Comparison of ENCODE assay signal across 10 mouse cellular contexts in genomic region chr7:124782816-124783215, GRCm38 (mm10).
DNase-seq lines count a peak whose midpoint lies in the region; ATAC-seq and TF ChIP-seq lines count a peak whose summit lies in the region.
"Had no signal": no experiment of that assay in that cellular context is flagged by ENCODE, and none has a peak within 500 bp of the region (broad histone marks: within the 10 kb centered on the region; RNA-seq: fewer than 3 reads in every experiment).

No protein-coding gene starts in this region.

- peak; percentile 29; the same call in 1 of the 2 replicates for TF ChIP-seq CTCF in liver, adult 2 months (IDR thresholded peaks at IDR 0.05; ENCODE audit: low read depth, low read length)

- no peak overlapping the region for H3K4me3 ChIP-seq in forebrain, embryonic 14.5 days (ENCODE audit: low read depth, low read length)
- no peak overlapping the region for H3K4me3 ChIP-seq in forebrain, embryonic 15.5 days
- H3K4me3 ChIP-seq in liver, adult 2 months (ENCODE audit: insufficient read depth, low read depth, low read length): no peak overlapping the region
- no peak overlapping the region for H3K4me3 ChIP-seq in liver, embryonic 11.5 days (ENCODE audit: low read depth, low read length)
- H3K4me3 ChIP-seq: hindbrain, embryonic 15.5 days had no signal

- no peaks in the 10 kb centered on the region for H3K79me2 ChIP-seq in liver, adult 2 months (ENCODE audit: control insufficient read depth, insufficient read depth, low read length)

- no peak overlapping the region for H3K27ac ChIP-seq in forebrain, embryonic 14.5 days (ENCODE audit: low read depth, low read length)
- H3K27ac ChIP-seq in forebrain, embryonic 15.5 days (replicated peaks): no peak overlapping the region
- H3K27ac ChIP-seq in liver, adult 2 months (replicated peaks; ENCODE audit: insufficient read depth, low read depth, low read length): no peak overlapping the region
- H3K27ac ChIP-seq in liver, embryonic 11.5 days (ENCODE audit: low read depth, low read length): no peak overlapping the region
- H3K27ac ChIP-seq: hindbrain, embryonic 15.5 days; macrophage had no signal

- no peaks in the 10 kb centered on the region for H3K4me1 ChIP-seq in forebrain, embryonic 14.5 days (ENCODE audit: control insufficient read depth, insufficient read depth, low read length)
- H3K4me1 ChIP-seq in forebrain, embryonic 15.5 days: no peaks in the 10 kb centered on the region; the same call in 1 of the 2 replicates
- H3K4me1 ChIP-seq in liver, adult 2 months (ENCODE audit: control insufficient read depth, insufficient read depth, low read length): no peaks in the 10 kb centered on the region
- no peaks in the 10 kb centered on the region for H3K4me1 ChIP-seq in liver, embryonic 11.5 days (replicated peaks; ENCODE audit: control insufficient read depth, insufficient read depth, low read length)
- H3K4me1 ChIP-seq: hindbrain, embryonic 15.5 days had no signal

- WGBS in forebrain, embryonic 14.5 days: 54% methylated on average over 4 of the region's 4 CpGs
- WGBS in forebrain, embryonic 15.5 days: 49% methylated on average over 4 of the region's 4 CpGs
- 43% methylated on average over 4 of the region's 4 CpGs for WGBS in liver, adult 2 months
- WGBS in liver, embryonic 11.5 days: 53% methylated on average over 4 of the region's 4 CpGs

- DNase-seq in forebrain, embryonic 14.5 days (ENCODE audit: low spot score): peak; percentile 62
- peak; percentile 7 for DNase-seq in liver, adult 2 months (ENCODE audit: extremely low read depth, low read depth, low spot score)
- no peak for DNase-seq in liver, embryonic 11.5 days (ENCODE audit: low spot score)
- peak; percentile 59 for DNase-seq in embryo, embryonic 10.5 days (ENCODE audit: low spot score)
- DNase-seq in lung, postnatal 14 days: peak; percentile 22
- DNase-seq in urinary bladder, postnatal 4 days (ENCODE audit: low spot score in 2 of 2): no peak
- DNase-seq in adrenal gland, adult 2 months: no peak

- no peak overlapping the region for H3K9ac ChIP-seq in forebrain, embryonic 14.5 days (ENCODE audit: low read length)
- no peak overlapping the region for H3K9ac ChIP-seq in forebrain, embryonic 15.5 days (replicated peaks)
- no peak overlapping the region for H3K9ac ChIP-seq in liver, adult 2 months (ENCODE audit: low read depth, low read length)
- no peak overlapping the region for H3K9ac ChIP-seq in liver, embryonic 11.5 days (ENCODE audit: low read depth, low read length)
- H3K9ac ChIP-seq: hindbrain, embryonic 15.5 days had no signal

- no peaks in the 10 kb centered on the region for H3K27me3 ChIP-seq in forebrain, embryonic 14.5 days (replicated peaks; ENCODE audit: control insufficient read depth, insufficient read depth, low read length)
- H3K27me3 ChIP-seq in forebrain, embryonic 15.5 days: no peaks in the 10 kb centered on the region
- H3K27me3 ChIP-seq in liver, adult 2 months (ENCODE audit: control insufficient read depth, insufficient read depth, low read length): no peaks in the 10 kb centered on the region
- no peaks in the 10 kb centered on the region for H3K27me3 ChIP-seq in liver, embryonic 11.5 days (replicated peaks; ENCODE audit: control insufficient read depth, insufficient read depth, low read length)
- H3K27me3 ChIP-seq: hindbrain, embryonic 15.5 days had no signal

- no peak overlapping the region for H3K4me2 ChIP-seq in forebrain, embryonic 14.5 days (ENCODE audit: low read length)
- H3K4me2 ChIP-seq in forebrain, embryonic 15.5 days (replicated peaks): no peak overlapping the region
- no peak overlapping the region for H3K4me2 ChIP-seq in liver, embryonic 11.5 days
- H3K4me2 ChIP-seq: hindbrain, embryonic 15.5 days had no signal

- TF ChIP-seq POLR2A in liver, adult 2 months (IDR thresholded peaks at IDR 0.05; ENCODE audit: extremely low read depth, insufficient read depth, low read length): no peak

- no peaks in the 10 kb centered on the region for H3K9me3 ChIP-seq in forebrain, embryonic 14.5 days (replicated peaks; ENCODE audit: control insufficient read depth, low read length)
- no peaks in the 10 kb centered on the region for H3K9me3 ChIP-seq in forebrain, embryonic 15.5 days
- H3K9me3 ChIP-seq in liver, embryonic 11.5 days (ENCODE audit: control insufficient read depth, low read length): no peaks in the 10 kb centered on the region
- H3K9me3 ChIP-seq: hindbrain, embryonic 15.5 days had no signal

- no peak for ATAC-seq in forebrain, embryonic 14.5 days
- ATAC-seq in forebrain, embryonic 15.5 days (replicated peaks): no peak; the same call in 1 of the 2 replicates
- no peak for ATAC-seq in liver, embryonic 11.5 days (replicated peaks; ENCODE audit: low FRiP score)

- H3K36me3 ChIP-seq in forebrain, embryonic 14.5 days (ENCODE audit: control insufficient read depth, insufficient read depth, low read length): no peaks in the 10 kb centered on the region
- H3K36me3 ChIP-seq in forebrain, embryonic 15.5 days: no peaks in the 10 kb centered on the region
- no peaks in the 10 kb centered on the region for H3K36me3 ChIP-seq in liver, adult 2 months (ENCODE audit: control insufficient read depth, insufficient read depth, low read length)
- no peaks in the 10 kb centered on the region for H3K36me3 ChIP-seq in liver, embryonic 11.5 days (ENCODE audit: control insufficient read depth, insufficient read depth, low read length)
- H3K36me3 ChIP-seq: hindbrain, embryonic 15.5 days had no signal

Comparison
In these comparisons a context has a peak if more than half of its experiments do, and no peak if none do; other contexts are left out.
1. DNase-seq: peak in forebrain, embryonic 14.5 days (single experiment), liver, adult 2 months (single experiment), embryo, embryonic 10.5 days (single experiment) and lung, postnatal 14 days (single experiment); none in liver, embryonic 11.5 days (single experiment), urinary bladder, postnatal 4 days (0 of 2) and adrenal gland, adult 2 months (single experiment).